Mouse (Mus musculus) cerebellum, adult 9-11 months (tissue): ENCODE data around the gene Ect2l.
"Not testable (repeated sequence)": the region's sequence is repeated elsewhere in the genome, so short reads cannot be mapped to it uniquely, and the experiment has no call there.

ENCODE experiments used
- DNase-seq: peaks from one replicate; pipeline ENCODE4 v3.0.0; 2022

Ect2l gene

DNA sequence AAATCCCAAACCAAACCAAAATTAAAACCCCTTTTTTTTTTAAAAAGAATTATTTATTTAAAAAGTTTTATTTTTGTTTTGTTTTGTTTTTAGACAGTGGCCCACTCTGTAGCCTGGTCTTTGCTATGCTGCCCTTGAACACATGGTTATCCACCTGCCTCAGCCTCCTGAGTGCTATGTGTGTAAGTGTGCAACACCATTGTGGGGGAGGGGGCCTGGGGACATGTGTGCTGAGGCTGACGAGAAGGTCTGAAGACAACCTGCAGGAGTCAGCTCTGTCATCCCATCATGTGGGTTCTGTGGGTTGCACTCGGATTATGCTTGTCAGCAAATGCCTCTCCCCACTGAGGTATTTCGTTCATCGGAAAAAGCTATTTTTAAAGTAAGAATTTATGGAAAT lies 21.2 kb downstream of the Ect2l start:
- no peak for DNase-seq

GRCm38 (mm10) chr10:18188564-18188963 lies 22.1 kb downstream of the Ect2l start:
- DNase-seq: no peak

DNA sequence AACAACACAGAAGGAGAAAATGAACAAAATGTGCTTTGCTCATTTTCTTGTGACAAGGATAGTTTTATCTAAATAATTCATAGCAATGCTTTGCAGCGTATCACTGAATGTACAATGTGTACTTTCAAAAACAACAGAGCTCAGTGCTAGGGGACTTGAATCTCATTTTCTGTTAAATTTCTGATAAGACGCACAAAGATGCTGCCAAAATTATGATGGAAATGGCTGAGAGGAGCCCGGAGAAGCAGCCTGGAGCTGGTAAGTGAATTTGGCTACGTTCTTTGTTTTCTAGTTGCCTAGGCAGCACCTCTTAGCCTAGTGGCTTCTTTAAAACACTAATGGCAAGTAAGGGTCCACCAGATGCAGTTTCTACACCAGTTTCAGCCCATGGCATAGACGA lies 28.4 kb downstream of the Ect2l start:
- DNase-seq: no peak

DNA sequence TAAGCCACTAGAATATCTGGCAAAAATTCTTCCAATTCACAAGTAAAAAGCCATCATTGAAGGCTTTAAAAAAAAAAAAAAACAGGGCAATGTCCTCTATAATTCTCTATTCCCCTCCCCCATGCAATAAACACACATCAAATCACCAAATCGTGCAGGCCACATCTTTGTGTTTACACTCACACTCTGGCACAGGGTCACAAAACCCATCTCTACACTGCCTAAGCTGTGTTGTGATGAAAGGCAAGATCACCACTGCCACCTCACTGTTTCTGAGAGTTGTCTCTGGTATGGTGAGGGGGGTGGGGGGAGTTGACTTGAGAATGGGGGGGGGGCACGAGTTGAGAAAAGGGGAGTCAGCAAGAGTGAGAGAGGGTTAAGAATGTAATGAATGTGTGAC lies 33.4 kb downstream of the Ect2l start:
- no peak for DNase-seq

GRCm38 (mm10) chr10:18176722-18177121 lies 34.0 kb downstream of the Ect2l start:
- no peak for DNase-seq

DNA sequence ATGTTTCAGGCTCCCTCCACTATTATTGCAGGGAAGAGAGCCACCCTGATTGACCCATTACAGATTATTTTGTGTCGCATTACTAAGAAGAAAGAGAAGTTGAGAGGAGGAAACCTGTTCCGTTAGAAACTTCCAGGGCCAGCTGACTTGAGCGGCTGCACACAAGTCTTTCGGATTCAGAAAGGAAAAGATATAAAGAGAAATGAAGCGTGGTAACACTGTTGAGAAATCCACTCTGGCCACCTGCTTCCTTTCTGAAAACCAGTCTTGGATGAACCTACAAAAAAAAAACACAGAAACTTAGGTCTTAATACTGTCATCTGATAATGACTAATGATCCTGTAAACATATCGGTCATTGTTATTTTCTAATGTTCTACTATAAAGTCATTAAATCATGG lies 35.6 kb downstream of the Ect2l start:
- DNase-seq: no peak

DNA sequence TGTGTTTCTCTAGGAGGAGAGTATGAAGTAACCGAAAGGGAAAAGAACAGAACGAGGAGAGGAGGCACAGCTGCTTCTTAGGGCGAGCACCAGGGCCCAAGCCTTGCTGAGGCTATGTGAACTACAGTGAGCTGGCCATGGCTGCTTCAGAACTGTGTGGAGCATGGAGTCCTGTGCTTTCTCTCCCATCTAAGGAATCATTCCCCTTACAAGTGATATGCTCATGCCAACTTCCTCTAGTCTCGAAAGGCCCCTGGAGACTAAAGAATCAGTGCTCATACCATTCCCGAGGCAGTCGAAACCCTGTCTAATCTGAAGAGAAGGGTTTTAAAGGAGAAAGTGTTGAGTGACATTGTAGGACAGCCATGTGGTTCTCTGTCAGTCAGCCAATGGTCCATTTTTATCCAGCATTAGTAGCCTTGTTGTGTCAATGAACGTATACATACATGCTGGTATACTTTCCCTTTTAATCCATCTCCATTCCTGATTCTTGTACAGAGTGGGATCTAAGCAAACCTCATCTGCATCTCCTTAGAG lies 48.2 kb downstream of the Ect2l start:
- no peak for DNase-seq

GRCm38 (mm10) chr10:18147224-18147623 lies 63.5 kb downstream of the Ect2l start:
- no peak for DNase-seq

DNA sequence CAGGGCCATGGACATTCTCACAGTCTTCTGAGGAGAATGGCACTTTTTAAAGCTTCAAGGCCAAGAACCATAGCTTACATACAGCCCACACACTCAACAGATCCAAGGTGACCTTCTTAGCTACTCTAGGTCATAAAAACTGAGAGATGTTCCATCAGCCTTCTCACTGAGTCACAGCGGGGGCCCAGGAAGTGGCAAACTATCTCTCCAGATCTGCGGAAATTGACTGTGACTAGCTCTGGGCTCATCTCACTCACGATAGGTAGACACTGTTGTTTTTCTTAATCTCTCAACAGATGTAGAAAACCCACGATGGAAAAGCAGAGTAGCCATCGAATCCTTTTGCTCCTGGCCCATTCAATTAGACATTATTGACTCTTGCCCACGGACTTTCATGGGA lies 68.5 kb downstream of the Ect2l start:
- no peak for DNase-seq

GRCm38 (mm10) chr10:18141389-18141788 lies 69.3 kb downstream of the Ect2l start:
- no peak for DNase-seq

DNA sequence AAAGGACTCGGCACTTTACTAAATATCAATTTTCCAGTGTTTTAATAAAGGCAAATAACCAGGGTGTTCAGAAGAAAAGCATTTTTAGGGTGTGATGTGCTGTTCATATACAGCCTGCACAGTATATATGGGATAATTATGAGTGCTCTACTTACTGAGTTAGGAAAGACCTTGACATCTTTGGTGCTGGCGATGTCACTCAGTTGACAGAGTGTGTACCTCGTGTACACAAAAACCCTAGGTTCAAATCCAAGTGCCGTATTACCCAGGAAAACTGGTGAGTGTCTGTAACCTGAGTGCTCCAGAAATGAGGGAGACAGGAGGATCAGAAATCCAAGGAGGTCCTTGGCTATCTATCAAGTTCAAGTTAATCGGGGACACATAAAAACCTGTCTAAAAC lies 71.1 kb downstream of the Ect2l start:
- no peak for DNase-seq

DNA sequence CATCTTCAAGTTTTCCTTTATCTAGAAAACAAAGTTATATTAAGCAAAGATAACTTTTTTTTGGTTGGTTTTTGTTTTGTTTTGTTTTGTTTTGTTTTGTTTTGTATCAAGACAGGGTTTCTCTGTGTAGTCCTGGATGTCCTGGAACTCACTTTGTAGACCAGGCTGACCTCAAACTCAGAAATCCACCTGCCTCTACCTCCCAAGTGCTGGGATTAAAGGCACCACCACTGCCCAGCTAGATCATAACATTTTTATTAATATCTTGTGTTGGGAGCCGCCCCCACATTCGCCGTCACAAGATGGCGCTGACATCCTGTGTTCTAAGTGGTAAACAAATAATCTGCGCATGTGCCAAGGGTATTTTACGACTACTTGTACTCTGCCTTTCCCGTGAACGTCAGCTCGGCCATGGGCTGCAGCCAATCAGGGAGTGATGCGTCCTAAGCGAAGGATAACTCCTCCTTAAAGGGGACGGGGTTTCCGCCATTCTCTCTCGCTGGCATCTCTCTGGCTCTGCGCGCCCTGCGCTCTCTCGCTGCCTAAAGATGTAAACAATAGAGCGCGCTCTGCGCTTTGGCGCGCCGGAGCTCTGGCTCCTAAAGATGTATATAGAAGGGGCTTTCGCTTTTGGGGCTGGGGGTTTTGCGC lies 71.7 kb downstream of the Ect2l start:
- not testable (repeated sequence) for DNase-seq

- no peak for DNase-seq
Measured at GRCm38 (mm10) chr10:18131666-18132650, 78.7 kb downstream of the Ect2l start.

- DNase-seq: no peak
Measured at GRCm38 (mm10) chr10:18130276-18130675, 80.4 kb downstream of the Ect2l start.

- no peak for DNase-seq
Measured at GRCm38 (mm10) chr10:18118336-18118735, 92.4 kb downstream of the Ect2l start.

DNA sequence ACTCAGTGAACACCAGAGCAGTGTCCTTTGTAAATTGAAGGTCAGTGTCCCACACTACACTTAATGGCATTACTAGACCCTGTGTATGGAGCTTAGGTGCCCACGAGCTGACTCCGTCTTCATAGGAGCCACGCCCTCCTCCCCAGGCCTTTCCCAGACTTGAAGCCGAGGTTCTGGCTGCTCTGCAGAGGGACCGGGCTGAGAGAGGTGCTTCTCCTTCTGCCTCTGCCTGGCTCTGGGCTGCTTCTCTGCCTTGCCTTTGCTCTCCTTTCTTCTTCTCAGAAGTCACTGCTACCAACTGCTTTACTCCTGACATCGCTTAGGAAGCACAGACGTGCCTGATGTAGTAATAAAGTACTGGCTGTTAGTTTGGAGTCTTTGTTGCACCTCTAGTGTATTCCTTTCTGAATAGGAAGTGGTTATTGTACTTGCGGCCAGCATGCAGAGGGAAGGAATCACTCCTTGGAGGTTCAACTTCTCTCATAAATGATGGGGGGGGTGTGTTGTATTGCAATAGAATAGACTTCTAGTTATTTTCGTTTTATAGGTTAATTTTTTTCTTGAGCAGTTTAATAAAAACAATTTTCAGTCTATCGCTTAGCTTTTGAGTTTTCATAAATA lies 97.1 kb downstream of the Ect2l start:
- no peak for DNase-seq

GRCm38 (mm10) chr10:18110940-18111339 lies 99.8 kb downstream of the Ect2l start:
- no peak for DNase-seq

- no peak for DNase-seq
Measured at GRCm38 (mm10) chr10:18107471-18107870, 103.2 kb downstream of the Ect2l start.

- no peak for DNase-seq
Measured at GRCm38 (mm10) chr10:18102166-18102565, 108.5 kb downstream of the Ect2l start.

GRCm38 (mm10) chr10:18090691-18091090 lies 120.0 kb downstream of the Ect2l start:
- DNase-seq: no peak

GRCm38 (mm10) chr10:18082772-18083171 lies 127.9 kb downstream of the Ect2l start:
- DNase-seq: no peak

DNA sequence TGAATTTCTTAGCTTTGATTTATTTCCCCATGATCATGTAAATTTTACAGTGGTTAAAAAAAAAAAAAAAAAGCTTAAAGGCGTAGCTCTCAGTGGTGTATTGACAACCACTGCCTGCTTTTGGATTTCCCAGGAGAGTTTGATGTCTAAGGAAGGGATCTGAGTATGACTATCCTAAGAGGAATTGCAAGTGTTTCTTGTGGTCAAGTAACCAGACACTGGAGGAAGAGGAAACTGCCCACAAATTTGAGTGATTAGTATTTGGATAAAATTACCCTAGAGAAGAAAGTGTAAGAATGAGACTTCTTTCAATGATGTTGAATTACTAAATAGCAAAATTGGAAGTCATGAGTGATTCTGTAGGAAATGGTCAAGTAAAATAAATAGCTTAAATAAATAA lies 129.2 kb downstream of the Ect2l start:
- no peak for DNase-seq
